Mouse (Mus musculus): Measurements from ENCODE around the gene Olfml3.

Gene Olfml3

GRCm38 (mm10) chr3:103737778-103738571 is at the start of gene Olfml3:
Gene Olfml3 (minus strand): TSS chr3:103738001.
- DNase-seq (ENCODE audit: inconsistent age in 2 of 2, low spot score in 1 of 2) = peak; percentile 85 to 95

- peak in 1 of 2 experiments; percentile 61 for DNase-seq (ENCODE audit: inconsistent age in 2 of 2, low spot score in 1 of 2)
These were observed 49.4 kb upstream of the Olfml3 start for GRCm38 (mm10) chr3:103787225-103787624.

GRCm38 (mm10) chr3:103782844-103783609 is 45.2 kb upstream of the Olfml3 start:
- DNase-seq (ENCODE audit: inconsistent age in 2 of 2, low spot score in 1 of 2) = no peak

- no peak for DNase-seq (ENCODE audit: inconsistent age in 2 of 2, low spot score in 1 of 2)
These were observed 43.0 kb upstream of the Olfml3 start for GRCm38 (mm10) chr3:103780777-103781176.

GRCm38 (mm10) chr3:103780271-103780670 is 42.5 kb upstream of the Olfml3 start:
- no peak for DNase-seq (ENCODE audit: inconsistent age in 2 of 2, low spot score in 1 of 2)

GRCm38 (mm10) chr3:103779183-103779582 is 41.4 kb upstream of the Olfml3 start:
- peak in 1 of 2 experiments; percentile 16 for DNase-seq (ENCODE audit: inconsistent age in 2 of 2, low spot score in 1 of 2)

GRCm38 (mm10) chr3:103778660-103779059 is 40.9 kb upstream of the Olfml3 start:
- DNase-seq (ENCODE audit: inconsistent age in 2 of 2, low spot score in 1 of 2) = peak in 1 of 2 experiments; percentile 17

GRCm38 (mm10) chr3:103777940-103778339 is 40.1 kb upstream of the Olfml3 start:
- peak in 1 of 2 experiments; percentile 16 for DNase-seq (ENCODE audit: inconsistent age in 2 of 2, low spot score in 1 of 2)

- DNase-seq (ENCODE audit: inconsistent age in 2 of 2, low spot score in 1 of 2) = no peak
These were observed 36.2 kb upstream of the Olfml3 start for GRCm38 (mm10) chr3:103774009-103774408.

- DNase-seq (ENCODE audit: inconsistent age in 2 of 2, low spot score in 1 of 2) = peak in 1 of 2 experiments; percentile 40
These were observed 35.7 kb upstream of the Olfml3 start for GRCm38 (mm10) chr3:103773508-103773907.

- peak; percentile 28 to 74 for DNase-seq (ENCODE audit: inconsistent age in 2 of 2, low spot score in 1 of 2)
These were observed 35.0 kb upstream of the Olfml3 start for GRCm38 (mm10) chr3:103772846-103773245.

- peak; percentile 84 to 95 for DNase-seq (ENCODE audit: inconsistent age in 2 of 2, low spot score in 1 of 2)
These were observed 33.8 kb upstream of the Olfml3 start for GRCm38 (mm10) chr3:103771531-103772130.

GRCm38 (mm10) chr3:103766789-103767188 is 29.0 kb upstream of the Olfml3 start:
- DNase-seq (ENCODE audit: inconsistent age in 2 of 2, low spot score in 1 of 2) = no peak

GRCm38 (mm10) chr3:103759261-103759970 is 21.6 kb upstream of the Olfml3 start:
- DNase-seq (ENCODE audit: inconsistent age in 2 of 2, low spot score in 1 of 2) = peak in 1 of 2 experiments; percentile 42

GRCm38 (mm10) chr3:103758456-103758855 is 20.7 kb upstream of the Olfml3 start:
- no peak for DNase-seq (ENCODE audit: inconsistent age in 2 of 2, low spot score in 1 of 2)

GRCm38 (mm10) chr3:103756920-103757319 is 19.1 kb upstream of the Olfml3 start:
- DNase-seq (ENCODE audit: inconsistent age in 2 of 2, low spot score in 1 of 2) = no peak

- no peak for DNase-seq (ENCODE audit: inconsistent age in 2 of 2, low spot score in 1 of 2)
These were observed 17.6 kb upstream of the Olfml3 start for GRCm38 (mm10) chr3:103755351-103755750.

- DNase-seq (ENCODE audit: inconsistent age in 2 of 2, low spot score in 1 of 2) = no peak
These were observed 13.8 kb upstream of the Olfml3 start for GRCm38 (mm10) chr3:103751558-103751957.

- DNase-seq (ENCODE audit: inconsistent age in 2 of 2, low spot score in 1 of 2) = no peak
These were observed 8.9 kb upstream of the Olfml3 start for GRCm38 (mm10) chr3:103746711-103747110.

- DNase-seq (ENCODE audit: inconsistent age in 2 of 2, low spot score in 1 of 2) = no peak
These were observed 7.4 kb upstream of the Olfml3 start for GRCm38 (mm10) chr3:103745001-103745770.
